Mouse (Mus musculus) adrenal gland, postnatal 36 days (tissue): ENCODE measurements at regions not wholly inside any gene's neighbourhood (a gene's known extent, or its start where the extent isn't known, plus 50 kb on each side); places are given as distances from the start of the nearest gene placed in this dataset.

Experiments used
- DNase-seq, 2 experiments: peaks; one replicate each; pipeline ENCODE4 v3.0.0; 2021; ENCODE audit warnings: mixed read lengths in 1 of 2

- no peak for DNase-seq
These were observed 771.2 kb downstream of the Ntrk3 start for GRCm38 (mm10) chr7:77966658-77967057.

DNA sequence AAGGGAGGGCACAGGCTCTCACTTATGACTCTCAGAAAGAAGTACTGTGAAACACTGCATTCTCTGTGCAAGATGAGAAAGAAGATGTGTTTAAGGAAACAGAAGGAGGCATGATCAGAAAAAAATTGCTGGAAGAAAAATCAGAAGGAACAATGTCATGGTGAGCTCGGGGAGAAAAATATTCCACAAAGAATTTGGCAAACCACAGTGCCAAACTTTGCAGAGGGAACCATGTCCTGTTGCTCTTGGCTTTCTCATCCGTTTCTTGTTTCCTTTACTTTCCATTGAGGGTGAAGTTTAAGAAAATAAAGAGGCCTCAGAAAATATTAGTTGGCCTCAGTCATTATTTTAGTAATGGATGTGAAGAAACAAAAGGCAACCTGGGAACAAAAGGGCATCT lies 804.4 kb downstream of the Ntrk3 start:
- DNase-seq: no peak

DNA sequence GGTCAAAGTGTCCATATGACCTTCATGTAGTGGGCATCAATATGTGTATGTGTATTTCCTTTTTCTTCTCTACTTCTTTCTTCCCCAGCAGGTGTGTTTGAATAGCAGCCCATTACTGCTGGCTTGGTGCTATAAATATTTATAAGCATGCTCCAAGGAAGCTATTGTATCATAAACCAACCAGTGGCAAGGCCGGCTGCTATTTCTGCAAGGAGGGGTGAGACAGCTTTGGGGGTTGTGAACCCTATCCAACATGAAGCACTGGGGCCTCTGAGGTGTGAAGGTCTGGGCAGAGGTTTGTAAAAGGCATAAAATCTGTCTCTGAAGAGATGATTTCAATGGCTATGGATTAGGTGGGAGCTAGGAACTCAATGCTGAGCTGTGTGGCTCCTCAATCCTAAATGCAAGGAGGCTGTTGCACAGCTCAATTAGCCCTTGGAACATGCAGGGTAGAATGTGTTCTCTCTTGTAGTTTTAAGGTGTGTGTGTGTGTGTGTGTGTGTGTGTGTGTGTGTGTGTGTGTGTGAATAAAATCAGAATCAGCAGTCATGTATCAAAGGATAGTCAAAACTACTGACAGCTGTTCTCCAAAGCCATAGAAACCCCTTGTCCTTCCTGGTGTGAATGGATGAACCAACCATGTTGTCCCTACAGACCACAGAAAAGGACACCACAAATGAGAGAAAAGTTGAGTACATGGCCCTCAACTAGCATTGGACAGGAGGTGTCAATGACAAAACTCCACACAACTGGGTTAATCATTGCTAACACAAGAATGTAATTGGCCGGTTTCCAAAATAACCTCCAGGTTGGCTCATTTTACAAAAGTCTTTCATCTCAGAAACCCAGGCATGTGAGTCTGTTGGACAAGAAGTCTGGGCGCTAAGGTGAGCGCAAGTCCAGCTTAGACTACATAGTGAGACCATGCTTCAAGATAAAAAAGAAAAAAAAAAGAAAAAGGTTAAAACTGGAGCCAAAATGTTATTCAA lies 809.0 kb downstream of the Ntrk3 start:
- DNase-seq: no peak

DNA sequence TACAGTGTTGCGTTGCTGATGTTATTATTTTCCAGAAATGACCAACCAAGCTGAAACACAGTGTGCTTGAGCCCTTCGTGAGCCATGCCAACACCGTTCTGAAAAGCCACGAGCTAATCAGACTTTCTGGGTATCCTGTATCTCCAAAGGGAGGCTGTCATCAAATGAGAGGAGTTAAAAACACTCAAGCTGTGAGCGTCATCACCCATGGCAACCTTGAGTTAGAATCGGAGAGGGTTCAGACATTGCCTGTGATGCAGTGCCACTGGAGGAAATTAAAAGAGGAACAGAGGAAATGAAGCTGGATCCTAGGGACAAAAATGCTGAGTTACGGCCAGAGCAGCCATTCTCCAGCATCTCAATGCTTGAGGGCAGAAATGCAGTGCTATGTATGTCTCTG lies 838.6 kb downstream of the Ntrk3 start:
- DNase-seq: no peak

- DNase-seq: no peak
These were observed 849.3 kb downstream of the Ntrk3 start for GRCm38 (mm10) chr7:77888543-77888942.

DNA sequence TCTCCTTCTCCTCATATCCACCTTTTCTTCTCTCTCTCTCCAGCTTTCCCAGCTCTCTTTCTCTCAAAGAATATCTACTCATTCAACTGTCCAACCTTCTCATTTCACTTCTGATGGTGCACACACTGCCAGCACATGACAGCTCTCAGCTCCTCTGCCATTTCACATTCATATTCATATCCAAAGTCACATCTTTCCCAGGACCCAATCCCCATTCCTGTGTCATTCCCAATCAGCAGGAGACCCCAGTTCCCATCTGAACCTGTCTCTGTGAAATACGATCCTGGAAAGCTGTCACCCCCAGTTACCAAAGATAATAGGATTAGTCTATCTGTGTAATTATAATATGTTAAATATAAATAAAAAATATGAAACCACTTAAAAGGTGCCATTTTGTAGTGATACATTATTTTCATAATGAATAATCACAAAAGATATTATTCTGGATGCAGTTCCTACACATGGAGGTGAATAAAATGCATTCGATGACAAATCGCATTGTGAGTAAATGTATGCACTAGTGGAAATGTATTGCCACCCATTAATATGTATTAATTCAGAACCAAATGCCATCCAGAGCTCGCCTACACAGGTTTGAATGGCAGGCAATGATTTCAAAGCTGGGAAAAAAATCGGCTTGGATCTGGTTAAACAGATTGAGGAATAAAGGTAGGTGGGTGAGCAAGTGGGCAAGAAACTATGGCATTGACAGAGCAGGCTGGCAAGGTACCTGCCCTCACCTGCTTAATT lies 855.0 kb downstream of the Ntrk3 start:
- DNase-seq: no peak

DNA sequence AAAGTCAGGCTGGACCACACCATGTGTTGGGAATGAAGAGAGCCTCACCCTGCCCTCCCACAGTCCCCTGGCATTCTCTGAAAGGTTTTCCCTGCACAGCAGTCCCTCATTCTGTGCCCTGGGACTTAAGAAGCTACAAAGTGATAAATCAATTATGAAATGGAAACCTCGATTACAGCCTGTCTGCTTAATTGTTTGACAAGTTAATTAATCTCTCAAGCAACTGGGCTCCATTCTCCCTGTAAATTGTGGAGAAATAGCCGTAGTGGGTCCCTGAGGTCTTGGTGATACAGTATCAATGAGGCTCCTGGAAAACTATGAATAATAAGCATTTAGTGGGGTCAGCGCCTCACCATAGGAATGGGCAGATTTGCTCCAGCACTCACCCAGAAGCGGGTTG lies 870.3 kb downstream of the Ntrk3 start:
- no peak for DNase-seq

DNA sequence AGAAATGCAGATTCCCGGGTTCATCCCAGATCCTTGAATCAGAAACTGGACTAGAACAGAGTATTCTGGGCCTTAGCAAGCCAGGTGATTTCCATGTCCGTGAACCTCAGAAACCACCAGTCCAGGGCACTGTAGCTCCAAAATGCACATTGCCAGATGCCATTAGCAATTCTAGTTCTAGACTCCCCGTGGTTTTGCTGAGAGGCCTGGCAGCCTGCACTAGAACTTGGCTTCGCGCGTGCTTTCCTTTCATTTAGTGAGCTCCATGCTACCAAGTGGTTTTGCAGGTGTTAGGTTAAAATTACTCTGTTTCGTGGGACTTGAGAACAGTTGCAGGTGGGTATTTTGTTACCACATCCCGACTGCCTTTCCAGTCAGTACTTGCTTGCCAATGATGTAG lies 876.0 kb downstream of the Ntrk3 start:
- DNase-seq: no peak

- DNase-seq: no peak
These were observed 879.4 kb downstream of the Ntrk3 start for GRCm38 (mm10) chr7:77858436-77858835.

DNA sequence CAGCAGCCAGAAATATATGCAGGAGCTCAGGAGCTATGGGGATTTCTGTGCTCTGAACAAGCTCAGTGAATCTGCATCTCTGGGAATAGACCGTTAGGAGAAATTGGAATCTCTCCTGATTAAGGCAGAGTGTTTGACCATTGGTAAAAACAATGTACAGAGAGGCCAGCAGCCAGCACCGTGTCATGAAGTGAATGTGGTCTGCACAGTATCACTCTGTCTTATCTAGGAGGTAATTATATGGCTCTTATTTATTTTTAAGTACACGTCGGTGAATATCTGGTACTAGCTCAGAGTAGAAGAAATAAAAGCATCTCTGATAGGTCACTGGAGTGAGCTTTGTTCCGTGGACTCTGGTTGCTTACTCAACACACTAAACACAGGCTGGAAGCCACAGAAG lies 879.8 kb downstream of the Ntrk3 start:
- DNase-seq: no peak

DNA sequence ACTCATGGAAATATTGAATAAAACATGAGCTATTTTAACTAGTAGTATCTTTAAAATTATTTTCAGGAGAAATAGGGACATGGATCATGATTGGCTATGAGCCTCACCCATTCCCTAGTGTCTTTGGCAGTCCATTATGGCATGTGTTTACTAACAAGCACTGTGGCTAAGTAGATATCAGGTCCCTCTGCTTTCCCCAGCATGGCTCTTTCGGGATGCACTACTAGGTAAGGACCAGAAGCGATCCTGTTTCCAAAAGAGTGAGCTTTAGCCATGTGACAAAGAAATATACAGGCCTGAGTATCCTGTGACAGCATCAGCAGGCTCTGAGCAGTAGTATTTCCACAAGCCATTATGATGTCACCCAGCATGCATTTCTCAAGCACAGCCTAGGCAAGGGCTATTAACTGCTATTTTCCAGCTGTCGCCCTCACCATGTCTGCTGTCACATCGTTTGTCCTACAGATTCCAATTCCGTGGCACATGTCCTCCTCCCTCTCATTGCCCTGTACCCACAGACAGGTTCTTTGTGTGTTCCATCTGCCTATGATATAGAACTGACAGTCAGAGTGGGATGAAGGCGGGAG lies 882.1 kb downstream of the Ntrk3 start:
- DNase-seq: no peak

DNA sequence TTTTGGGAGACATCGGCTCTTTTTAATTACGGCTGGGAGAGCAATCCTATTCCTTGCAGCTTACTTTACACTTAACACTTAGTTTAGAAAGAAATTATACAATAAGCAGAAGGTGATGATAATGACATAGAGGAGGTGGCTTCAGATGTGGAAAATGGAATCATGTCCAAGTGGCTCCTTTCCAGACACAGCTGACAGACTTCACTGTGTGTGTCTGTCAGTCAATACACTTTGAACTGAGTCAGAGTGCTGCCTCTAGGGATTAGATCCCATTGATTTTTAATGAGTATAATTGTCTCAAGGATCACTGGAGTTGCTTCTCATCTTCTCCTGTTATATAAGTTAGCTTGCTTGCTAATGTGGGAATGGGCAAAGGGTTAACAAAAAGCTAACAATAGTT lies 882.7 kb downstream of the Ntrk3 start:
- DNase-seq: no peak

GRCm38 (mm10) chr7:77824261-77824959 lies 913.4 kb downstream of the Ntrk3 start:
- no peak for DNase-seq

DNA sequence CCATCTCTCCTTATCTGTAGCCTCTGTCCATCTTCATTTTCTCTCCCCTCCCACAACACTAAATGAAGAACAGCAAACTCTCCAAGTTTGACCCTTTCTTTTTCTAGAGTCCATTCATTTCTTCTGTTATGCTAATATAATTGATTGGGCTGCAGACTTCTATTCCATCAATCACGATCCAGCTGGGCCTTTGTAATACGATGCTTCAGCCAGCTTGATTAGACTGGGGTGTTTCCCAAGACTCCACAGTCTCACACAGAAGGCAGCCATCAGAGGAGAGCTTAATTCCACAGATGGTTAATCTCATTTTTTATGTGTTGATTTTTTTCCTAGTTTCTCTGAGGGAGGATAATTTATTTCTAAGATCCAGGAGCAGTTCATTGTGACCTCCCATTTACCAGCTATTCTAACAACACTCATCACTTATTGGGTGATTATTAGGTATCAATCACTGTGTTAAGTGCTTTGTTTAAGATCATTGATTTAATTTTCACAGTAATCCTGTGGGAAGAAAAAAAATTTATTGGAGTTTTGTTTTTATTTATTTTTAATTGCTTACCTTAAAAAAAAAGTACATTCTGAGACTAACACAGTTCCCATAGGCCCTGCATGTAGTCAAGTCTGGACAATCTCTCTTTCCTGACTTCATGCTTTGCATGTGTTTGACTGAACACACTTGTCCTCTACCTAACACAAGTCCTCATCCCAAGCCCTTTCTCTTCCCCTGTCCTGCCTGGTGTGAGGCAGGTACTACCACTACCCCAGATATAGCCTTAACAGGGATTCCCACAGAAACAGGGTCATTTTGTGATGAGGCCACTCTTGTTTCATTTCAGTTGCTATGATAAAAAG lies 925.5 kb downstream of the Ntrk3 start:
- DNase-seq: no peak

DNA sequence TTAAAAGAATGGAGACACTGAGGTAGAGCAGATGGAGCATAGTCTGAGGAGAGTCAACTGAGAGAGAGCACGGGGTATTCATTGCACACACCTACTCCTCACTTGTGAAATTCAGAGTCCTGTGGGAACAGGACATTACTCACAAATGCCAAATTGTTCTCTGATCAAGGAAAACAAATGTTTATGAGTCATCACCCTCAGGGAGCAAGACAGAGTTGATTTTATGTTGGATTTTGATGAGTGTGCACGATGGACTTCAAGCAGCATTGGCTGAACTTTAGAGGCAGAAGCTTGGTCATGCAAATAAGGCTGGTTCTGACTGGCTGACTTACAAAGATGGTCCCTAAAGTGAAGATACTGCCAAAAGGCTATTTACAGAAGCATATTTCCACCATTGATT lies 951.0 kb downstream of the Ntrk3 start:
- no peak for DNase-seq

DNA sequence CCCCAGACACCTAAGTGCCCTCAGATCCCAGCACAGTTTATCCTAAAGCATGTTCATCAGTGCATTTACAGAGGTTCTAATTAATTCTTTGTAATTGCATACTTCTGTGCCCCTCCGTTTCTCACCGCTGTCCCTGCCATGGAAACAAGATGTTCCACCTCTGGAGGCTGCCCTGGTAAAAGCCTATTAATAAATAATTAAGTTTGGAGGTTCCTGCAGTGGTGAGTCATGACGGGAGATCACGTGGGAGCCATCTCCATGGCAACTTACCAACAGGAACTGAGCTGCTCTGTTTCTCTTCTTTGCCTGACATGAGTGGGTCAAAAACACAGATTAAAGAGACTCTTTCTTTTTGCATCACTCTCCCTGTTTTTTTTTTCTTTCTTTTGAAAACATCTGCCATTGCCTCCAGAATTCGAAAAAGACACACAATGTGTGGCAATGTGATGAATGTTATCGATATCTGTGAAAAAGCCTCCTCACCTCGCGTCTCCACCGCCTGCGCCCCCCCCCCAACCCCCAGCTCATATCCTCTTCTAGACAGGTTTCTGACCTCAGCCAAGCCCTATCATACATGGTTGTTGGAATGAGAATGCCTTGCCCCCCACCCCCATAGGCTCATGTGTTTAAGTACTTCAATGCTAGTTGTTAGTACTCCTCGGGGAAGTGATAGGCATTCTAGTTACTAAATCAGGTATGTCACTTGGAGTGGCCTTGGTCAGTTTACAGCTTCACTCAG lies 965.9 kb downstream of the Ntrk3 start:
- DNase-seq: peak; percentile 48 to 49

GRCm38 (mm10) chr7:77738996-77739765 lies 998.6 kb downstream of the Ntrk3 start:
- DNase-seq: no peak
